Mouse (Mus musculus) gastrocnemius, postnatal 14 days (tissue): Measurements from ENCODE around the gene Gm10128. TPM values are rescaled to one million over a fixed set of nuclear protein-coding genes. Genes with fewer than 3 reads are reported as not detected.
"Not testable (repeated sequence)": the region's sequence is repeated elsewhere in the genome, so short reads cannot be mapped to it uniquely, and the experiment has no call there.

Experiments used
- DNase-seq: peaks from one replicate; pipeline ENCODE4 v3.0.0; 2021; ENCODE audit warnings: mixed read lengths
- intact Hi-C: fragments of 180-260 bp; cut with DNase I; formaldehyde crosslinking; loops from one replicate; pipeline ENCODE4 v1.15.1; 2025; ENCODE audit warnings: low total_unique reads
- long read RNA-seq, 2 experiments: library from polyadenylated mRNA; stranded (forward); transcript quantifications; one replicate each; pipeline ENCODE4 v2.0.0; 2021
- total RNA-seq, 2 experiments: library from RNA; stranded (reverse); gene quantifications; 2 replicates each; pipeline ENCODE4 v1.2.3; 2021

Gene Gm10128
- not detected for total RNA-seq
- long read RNA-seq, experiment 1: 0 reads
- long read RNA-seq, experiment 2: 0 reads

DNA sequence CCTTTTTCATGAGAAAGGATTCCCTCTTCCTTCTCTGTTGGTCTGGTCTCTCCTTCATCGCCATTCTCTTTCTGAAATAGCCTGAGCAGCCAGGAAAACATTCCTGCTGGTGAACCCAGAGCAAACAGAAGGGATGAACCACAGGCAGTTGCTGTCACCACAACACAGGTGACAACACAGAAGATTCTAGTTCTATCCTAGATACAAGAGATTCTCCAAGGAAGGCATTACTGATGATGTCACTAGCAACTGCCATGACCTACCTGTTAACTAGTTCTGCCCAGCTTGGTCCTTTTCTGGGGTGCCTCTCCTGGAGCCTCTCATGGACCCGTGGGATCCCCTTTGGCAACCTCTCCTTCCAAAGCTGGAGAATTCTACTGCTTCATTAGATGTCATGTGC, at the start of gene Gm10128:
Gene Gm10128, minus strand, starts transcription at position 101 of the 400 bp plus-strand sequence.
- DNase-seq, intact Hi-C loops: not testable (repeated sequence)

DNA sequence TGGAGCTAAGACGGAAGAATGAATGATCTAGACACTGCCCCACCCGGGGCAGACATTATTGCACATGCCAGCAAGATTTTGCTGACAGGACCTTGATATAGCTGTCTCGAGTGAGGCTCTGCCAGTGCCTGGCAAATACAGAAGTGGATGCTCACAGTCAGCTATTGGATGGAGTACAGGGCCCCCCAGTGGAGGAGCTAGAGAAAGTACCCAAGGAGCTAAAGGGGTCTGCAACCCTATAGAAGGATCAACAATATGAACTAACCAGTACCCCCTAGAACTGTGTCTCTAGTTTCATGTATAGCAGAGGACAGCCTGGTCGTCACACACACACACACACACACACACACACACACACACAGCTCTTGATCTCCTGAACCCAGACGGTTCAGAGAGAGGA, 37.4 kb upstream of the Gm10128 start:
- DNase-seq, intact Hi-C loops: not testable (repeated sequence)

DNA sequence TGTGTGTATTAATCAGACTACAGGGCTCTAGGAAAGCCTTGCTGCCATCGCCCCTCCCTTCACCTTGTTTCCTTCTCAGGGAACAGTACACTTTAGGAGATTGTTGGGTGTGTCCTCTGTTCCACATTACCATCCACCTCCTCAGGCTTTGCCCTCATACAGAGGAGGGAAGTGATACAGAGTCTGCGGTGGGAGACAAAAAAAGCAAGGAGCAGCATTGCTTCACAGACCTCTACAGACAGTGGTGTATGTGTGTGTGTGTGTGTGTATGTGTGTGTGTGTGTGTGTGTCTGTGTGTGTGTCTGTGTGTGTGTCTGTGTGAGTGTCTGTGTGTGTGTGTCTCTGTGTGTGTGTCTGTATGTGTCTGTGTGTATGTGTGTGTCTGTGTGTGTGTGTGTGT, 18.7 kb upstream of the Gm10128 start:
- DNase-seq, intact Hi-C loops: not testable (repeated sequence)

DNA sequence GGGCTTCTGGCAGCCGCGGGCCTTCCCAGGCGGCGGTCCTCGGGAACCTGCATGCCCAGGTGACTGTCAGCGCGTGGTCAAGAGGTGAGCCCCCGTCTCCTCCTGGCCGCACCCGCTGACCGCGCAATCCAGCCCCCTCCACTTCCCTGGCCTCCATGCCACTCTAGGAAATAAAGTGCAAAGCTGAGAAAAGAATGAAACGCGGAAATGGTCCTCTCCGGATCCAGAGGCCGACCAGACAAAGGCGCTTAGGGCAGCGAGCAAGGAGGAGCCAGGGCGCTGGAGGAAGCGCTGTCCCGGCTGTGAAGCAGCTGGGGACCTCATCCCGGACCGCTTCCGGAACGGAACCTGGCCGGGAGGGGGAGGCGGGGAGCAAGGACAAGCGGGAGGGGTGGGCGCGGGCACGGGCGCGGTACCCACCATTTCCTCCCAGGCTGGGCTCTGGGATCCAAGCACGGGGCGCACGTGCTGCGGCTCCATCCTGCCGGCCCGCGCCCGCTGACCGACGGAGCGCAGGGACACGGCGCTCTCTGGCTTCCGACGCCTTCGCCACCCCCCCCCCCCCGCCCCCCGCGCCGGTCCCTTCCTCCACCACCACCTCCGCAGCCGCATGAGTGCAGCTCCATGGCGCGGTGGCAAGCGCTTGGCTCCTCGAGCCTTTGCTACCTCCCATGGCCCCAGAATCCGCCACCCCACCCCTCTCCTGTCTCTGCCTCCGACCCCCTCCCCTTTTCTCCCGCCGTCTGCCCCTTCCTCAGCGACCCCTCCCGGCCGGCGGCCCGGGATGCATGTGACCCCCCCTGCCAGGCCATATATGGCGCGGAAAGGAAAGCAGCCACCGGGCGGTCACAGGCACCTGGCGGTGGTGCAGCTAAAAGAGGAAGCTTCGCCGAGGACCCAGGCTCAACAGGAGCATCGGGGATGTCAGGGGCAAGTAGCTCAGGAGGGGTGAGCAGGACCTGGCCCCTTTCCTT, 14.6 kb upstream of the Gm10128 start:
- intact Hi-C loops, DNase-seq: not testable (repeated sequence)

DNA sequence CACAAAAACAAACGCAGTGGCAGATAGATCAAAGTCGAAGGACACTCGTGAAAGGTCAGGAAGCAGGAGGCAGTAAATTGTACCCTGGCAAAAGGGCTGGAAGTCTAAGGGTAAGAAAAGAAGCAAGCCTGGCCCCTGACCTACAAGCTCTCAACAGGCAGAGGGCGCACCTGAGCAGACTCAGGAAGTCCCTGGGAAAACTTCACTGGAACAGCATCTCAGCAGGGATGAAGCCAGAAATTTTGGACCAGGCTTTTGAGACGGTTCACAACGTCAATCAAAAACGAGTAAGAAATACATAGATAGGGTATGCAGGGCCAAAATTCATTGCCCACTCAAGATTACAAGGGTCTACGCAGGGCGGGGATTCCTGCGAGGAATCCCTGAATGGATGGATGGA, 13.7 kb upstream of the Gm10128 start:
- intact Hi-C loops, DNase-seq: not testable (repeated sequence)

DNA sequence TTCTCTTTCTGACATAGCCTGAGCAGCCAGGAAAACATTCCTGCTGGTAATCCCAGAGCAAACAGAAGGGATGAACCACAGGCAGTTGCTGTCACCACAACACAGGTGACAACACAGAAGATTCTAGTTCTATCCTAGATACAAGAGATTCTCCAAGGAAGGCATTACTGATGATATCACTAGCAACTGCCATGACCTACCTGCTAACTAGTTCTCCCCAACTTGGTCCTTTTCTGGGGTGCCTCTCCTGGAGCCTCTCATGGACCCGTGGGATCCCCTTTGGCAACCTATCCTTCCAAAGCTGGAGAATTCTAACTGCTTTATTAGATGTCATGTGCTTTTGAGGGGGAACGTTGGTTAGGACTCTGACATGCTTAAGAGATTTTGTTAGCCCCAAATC, 48.3 kb downstream of the Gm10128 start, which contains the start of gene Gm10338:
Gene Gm10338, minus strand, starts transcription at position 101 of the 400 bp plus-strand sequence.
- intact Hi-C loops, DNase-seq: not testable (repeated sequence)

Other genes starting within 250 kb of the Gm10128 start
- not detected for gene Gm3755, start 193.1 kb downstream of the Gm10128 start, total RNA-seq
- gene Gm3752, start 160.2 kb downstream of the Gm10128 start, total RNA-seq: not detected
- 1 to 10 TPM; 1.6 to 2.2 TPM for gene Gm3558, start 75.4 kb downstream of the Gm10128 start, total RNA-seq
- not detected for gene Gm10338, start 48.4 kb downstream of the Gm10128 start, total RNA-seq
- not detected for gene Gm26661, start 147.6 kb upstream of the Gm10128 start, total RNA-seq
- 10 to 100 TPM; 19.9 to 20.8 TPM for gene Flnb, start 174.0 kb upstream of the Gm10128 start, total RNA-seq